17 mouse cellular contexts compared by ENCODE assay signal in the genomic region with DNA sequence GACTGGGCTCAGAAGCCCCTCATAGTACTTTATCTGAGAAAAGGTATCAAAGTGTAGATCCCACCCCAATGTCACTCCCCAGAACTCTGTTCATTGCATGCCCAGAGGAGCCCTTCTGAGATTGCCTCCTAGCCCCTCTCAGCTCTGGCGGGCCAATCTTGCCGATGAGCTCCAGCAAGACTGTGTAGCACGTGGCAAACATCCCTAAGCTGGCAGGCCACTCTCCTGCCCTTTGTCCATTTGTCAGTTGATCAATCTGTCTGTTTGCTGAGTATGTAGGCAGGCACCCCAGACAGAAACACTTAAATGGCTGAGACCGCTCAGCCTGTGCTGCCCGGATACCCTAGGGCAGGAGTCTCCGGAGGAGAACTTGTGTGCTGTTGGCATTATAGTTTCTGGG. TPM values are rescaled to one million over a fixed set of nuclear protein-coding genes. Genes with fewer than 3 reads are reported as not detected.
DNase-seq lines count a peak whose midpoint lies in the region; ATAC-seq and TF ChIP-seq lines count a peak whose summit lies in the region.
"Had no signal": no experiment of that assay in that cellular context is flagged by ENCODE, and none has a peak within 500 bp of the region (broad histone marks: within the 10 kb centered on the region; RNA-seq: fewer than 3 reads in every experiment).

No protein-coding gene starts in this region.

- no peaks in the 10 kb centered on the region for H3K36me3 ChIP-seq in lung, embryonic 14.5 days (ENCODE audit: insufficient read depth)
- H3K36me3 ChIP-seq in embryonic facial prominence, embryonic 12.5 days = no peaks in the 10 kb centered on the region
- no peaks in the 10 kb centered on the region for H3K36me3 ChIP-seq in forebrain, embryonic 16.5 days (ENCODE audit: control insufficient read depth, insufficient read depth)
- H3K36me3 ChIP-seq in midbrain, embryonic 13.5 days = no peaks in the 10 kb centered on the region
- H3K36me3 ChIP-seq: embryonic facial prominence, embryonic 13.5 days; G1E had no signal

- H3K4me1 ChIP-seq in lung, embryonic 14.5 days (ENCODE audit: insufficient read depth) = peaks cover 3% of the 10 kb centered on the region; the same call in 1 of the 2 replicates
- H3K4me1 ChIP-seq in embryonic facial prominence, embryonic 12.5 days = peaks cover 12% of the 10 kb centered on the region
- peaks cover 19% of the 10 kb centered on the region for H3K4me1 ChIP-seq in forebrain, embryonic 16.5 days (replicated peaks; ENCODE audit: control insufficient read depth, insufficient read depth, low read length)
- peaks cover 54% of the 10 kb centered on the region for H3K4me1 ChIP-seq in midbrain, embryonic 13.5 days (replicated peaks)

- H3K9ac ChIP-seq in lung, embryonic 14.5 days = no peak overlapping the region
- no peak overlapping the region for H3K9ac ChIP-seq in embryonic facial prominence, embryonic 12.5 days
- H3K9ac ChIP-seq in forebrain, embryonic 16.5 days (replicated peaks; ENCODE audit: low read depth, low read length) = no peak overlapping the region
- H3K9ac ChIP-seq in midbrain, embryonic 13.5 days (replicated peaks) = no peak overlapping the region
- H3K9ac ChIP-seq: embryonic facial prominence, embryonic 13.5 days had no signal

- H3K4me2 ChIP-seq in lung, embryonic 14.5 days = no peak overlapping the region
- no peak overlapping the region for H3K4me2 ChIP-seq in embryonic facial prominence, embryonic 12.5 days (replicated peaks)
- no peak overlapping the region for H3K4me2 ChIP-seq in forebrain, embryonic 16.5 days (ENCODE audit: low read length)
- H3K4me2 ChIP-seq in midbrain, embryonic 13.5 days (replicated peaks) = no peak overlapping the region

- peak overlapping the region; percentile 89 for H3K27ac ChIP-seq in lung, embryonic 14.5 days (ENCODE audit: low read depth)
- peak overlapping the region; percentile 80 for H3K27ac ChIP-seq in embryonic facial prominence, embryonic 12.5 days
- H3K27ac ChIP-seq in forebrain, embryonic 16.5 days (ENCODE audit: low read length) = peak overlapping the region; percentile 75
- H3K27ac ChIP-seq in midbrain, embryonic 13.5 days = peak overlapping the region; percentile 94

- no peak for DNase-seq in lung, embryonic 14.5 days
- no peak for DNase-seq in lung, postnatal 36 days
- DNase-seq in layer of hippocampus, postnatal 36 days = no peak
- no peak for DNase-seq in ovary, postnatal 10 days (ENCODE audit: low spot score)
- no peak for DNase-seq in layer of hippocampus, adult 11-12 months (ENCODE audit: low spot score)
- DNase-seq: adrenal gland, postnatal 10 days; cerebellum, postnatal 10 days; layer of hippocampus, adult 9-11 months; right cerebral cortex, postnatal 14 days had no signal

- no peak overlapping the region for H3K4me3 ChIP-seq in lung, embryonic 14.5 days (ENCODE audit: low read depth, low read length)
- H3K4me3 ChIP-seq in embryonic facial prominence, embryonic 12.5 days = no peak overlapping the region
- H3K4me3 ChIP-seq in forebrain, embryonic 16.5 days (replicated peaks; ENCODE audit: low read length) = no peak overlapping the region
- H3K4me3 ChIP-seq in midbrain, embryonic 13.5 days (replicated peaks) = no peak overlapping the region
- H3K4me3 ChIP-seq: embryonic facial prominence, embryonic 13.5 days had no signal

- H3K9me3 ChIP-seq in lung, embryonic 14.5 days (ENCODE audit: low read depth, low read length) = no peaks in the 10 kb centered on the region
- no peaks in the 10 kb centered on the region for H3K9me3 ChIP-seq in embryonic facial prominence, embryonic 12.5 days
- no peaks in the 10 kb centered on the region for H3K9me3 ChIP-seq in forebrain, embryonic 16.5 days (ENCODE audit: control insufficient read depth, low read length)
- H3K9me3 ChIP-seq in midbrain, embryonic 13.5 days = no peaks in the 10 kb centered on the region
- H3K9me3 ChIP-seq: embryonic facial prominence, embryonic 13.5 days; G1E had no signal

- H3K27me3 ChIP-seq in lung, embryonic 14.5 days (ENCODE audit: insufficient read depth, low read length) = no peaks in the 10 kb centered on the region
- no peaks in the 10 kb centered on the region for H3K27me3 ChIP-seq in embryonic facial prominence, embryonic 12.5 days
- no peaks in the 10 kb centered on the region for H3K27me3 ChIP-seq in forebrain, embryonic 16.5 days (replicated peaks; ENCODE audit: control insufficient read depth, insufficient read depth, low read length)
- H3K27me3 ChIP-seq in midbrain, embryonic 13.5 days = peaks cover 14% of the 10 kb centered on the region; the same call in 1 of the 2 replicates
- H3K27me3 ChIP-seq: embryonic facial prominence, embryonic 13.5 days had no signal

- TF ChIP-seq CTCF in lung, embryonic 14.5 days (IDR thresholded peaks at IDR 0.05; ENCODE audit: low read depth) = no peak

- 89% methylated on average over 6 of the region's 6 CpGs for WGBS in lung, embryonic 14.5 days
- 92% methylated on average over 6 of the region's 6 CpGs for WGBS in embryonic facial prominence, embryonic 12.5 days
- WGBS in forebrain, embryonic 16.5 days = 53% methylated on average over 6 of the region's 6 CpGs
- WGBS in midbrain, embryonic 13.5 days = 70% methylated on average over 6 of the region's 6 CpGs

- ATAC-seq in lung, embryonic 14.5 days (ENCODE audit: insufficient read depth) = no peak
- no peak for ATAC-seq in embryonic facial prominence, embryonic 12.5 days (ENCODE audit: insufficient number of reproducible peaks, insufficient read depth, low FRiP score, low TSS enrichment)
- ATAC-seq in forebrain, embryonic 16.5 days = no peak
- ATAC-seq in midbrain, embryonic 13.5 days = no peak

RNA-seq across cellular contexts. Expression of a gene that starts 30.2 kb away (rescaled TPM):
- polyA plus RNA-seq in lung, embryonic 14.5 days (2014; fragmentation: Nextera tagmentation; extraction: Ambion mirVana) = 0.41 and 0.68 TPM in 2 replicates
- polyA plus RNA-seq in embryonic facial prominence, embryonic 12.5 days (2016; fragmentation: Nextera tagmentation; extraction: Ambion mirVana) = 0.19 TPM in 1 of 2 replicates, not detected in the other
- polyA plus RNA-seq in forebrain, embryonic 16.5 days (2015; fragmentation: Nextera tagmentation; extraction: Ambion mirVana) = not detected in 2 replicates
- 0.16 TPM in 1 of 2 replicates, not detected in the other for polyA plus RNA-seq in midbrain, embryonic 13.5 days (2015; fragmentation: Nextera tagmentation; extraction: Ambion mirVana)
- not detected for total RNA-seq in layer of hippocampus, postnatal 36 days (2021)
- total RNA-seq: adrenal gland, postnatal 10 days; left cerebral cortex, postnatal 36 days had no signal
- polyA plus RNA-seq: embryonic facial prominence, embryonic 13.5 days; frontal cortex, adult 2 months; heart, embryonic 14.5 days had no signal

RNA-seq across cellular contexts. Expression of a gene that starts 45.0 kb away (rescaled TPM):
- not detected in 2 replicates for polyA plus RNA-seq in lung, embryonic 14.5 days (2014; fragmentation: Nextera tagmentation; extraction: Ambion mirVana)
- polyA plus RNA-seq in embryonic facial prominence, embryonic 12.5 days (2016; fragmentation: Nextera tagmentation; extraction: Ambion mirVana) = not detected in 2 replicates
- not detected in 2 replicates for polyA plus RNA-seq in forebrain, embryonic 16.5 days (2015; fragmentation: Nextera tagmentation; extraction: Ambion mirVana)
- polyA plus RNA-seq in midbrain, embryonic 13.5 days (2015; fragmentation: Nextera tagmentation; extraction: Ambion mirVana) = not detected in 2 replicates
- total RNA-seq in layer of hippocampus, postnatal 36 days (2021) = not detected
- total RNA-seq: G1E; left cerebral cortex, postnatal 36 days had no signal
- polyA plus RNA-seq: embryonic facial prominence, embryonic 13.5 days; G1E; heart, embryonic 14.5 days had no signal

RNA-seq across cellular contexts. Expression of a gene that starts 55.4 kb away (rescaled TPM):
- 13.7 and 14.9 TPM in 2 replicates for polyA plus RNA-seq in lung, embryonic 14.5 days (2014; fragmentation: Nextera tagmentation; extraction: Ambion mirVana)
- polyA plus RNA-seq in embryonic facial prominence, embryonic 12.5 days (2016; fragmentation: Nextera tagmentation; extraction: Ambion mirVana) = 21.3 and 24.7 TPM in 2 replicates
- polyA plus RNA-seq in forebrain, embryonic 16.5 days (2015; fragmentation: Nextera tagmentation; extraction: Ambion mirVana) = 15.8 and 22.0 TPM in 2 replicates
- polyA plus RNA-seq in midbrain, embryonic 13.5 days (2015; fragmentation: Nextera tagmentation; extraction: Ambion mirVana) = 26.8 and 33.9 TPM in 2 replicates
- 10 to 100 TPM; 21.3 to 21.5 TPM for total RNA-seq in layer of hippocampus, postnatal 36 days (2021)
- polyA plus RNA-seq: G1E had no signal
